In the genomic region with DNA sequence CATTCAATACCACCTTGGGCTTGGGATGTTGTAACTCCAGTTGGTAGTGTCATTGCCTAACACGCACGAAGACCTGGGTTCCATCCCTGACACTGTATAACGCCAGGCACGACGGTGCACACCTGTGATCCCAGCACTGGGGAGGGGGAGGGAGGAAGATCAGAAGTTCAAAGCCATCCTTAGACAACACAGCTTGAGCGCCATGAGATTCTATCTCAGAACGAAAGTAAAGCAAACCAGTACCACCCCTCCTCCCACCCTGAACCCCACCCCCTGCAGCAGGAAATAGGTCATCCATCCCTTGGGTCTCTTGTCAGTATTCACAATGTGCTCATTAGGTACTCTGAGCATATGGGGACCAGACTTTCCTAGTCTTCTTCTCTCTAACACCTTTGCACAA, we compare ENCODE assay signal across 12 mouse cellular contexts.
DNase-seq lines count a peak whose midpoint lies in the region; ATAC-seq and TF ChIP-seq lines count a peak whose summit lies in the region.
"Had no signal": no experiment of that assay in that cellular context is flagged by ENCODE, and none has a peak within 500 bp of the region (broad histone marks: within the 10 kb centered on the region; RNA-seq: fewer than 3 reads in every experiment).

No protein-coding gene starts in this region.

- peaks cover 4% of the 10 kb centered on the region; the same call in 1 of the 2 replicates for H3K27me3 ChIP-seq in hindbrain, embryonic 10.5 days (ENCODE audit: insufficient read depth, poor library complexity, severe bottlenecking)
- H3K27me3 ChIP-seq in hindbrain, embryonic 13.5 days, result no peaks in the 10 kb centered on the region
- no peaks in the 10 kb centered on the region for H3K27me3 ChIP-seq in hindbrain, embryonic 16.5 days (replicated peaks; ENCODE audit: control insufficient read depth, insufficient read depth, low read length)
- no peaks in the 10 kb centered on the region for H3K27me3 ChIP-seq in stomach, postnatal 0 days (ENCODE audit: control insufficient read depth, insufficient read depth, low read length)
- no peaks in the 10 kb centered on the region; the same call in 1 of the 2 replicates for H3K27me3 ChIP-seq in liver, embryonic 12.5 days (replicated peaks)
- H3K27me3 ChIP-seq: neural tube, embryonic 12.5 days had no signal

- H3K4me2 ChIP-seq in hindbrain, embryonic 13.5 days, result no peak overlapping the region
- H3K4me2 ChIP-seq in hindbrain, embryonic 16.5 days (ENCODE audit: low read length), result no peak overlapping the region
- no peak overlapping the region for H3K4me2 ChIP-seq in stomach, postnatal 0 days (replicated peaks; ENCODE audit: low read depth)
- no peak overlapping the region for H3K4me2 ChIP-seq in liver, embryonic 12.5 days
- H3K4me2 ChIP-seq: liver, embryonic 11.5 days; neural tube, embryonic 12.5 days had no signal

- intact Hi-C loops in heart, postnatal 25 days (cut with DNase I), result no loop called here

- no peak overlapping the region for H3K4me3 ChIP-seq in hindbrain, embryonic 10.5 days
- no peak overlapping the region for H3K4me3 ChIP-seq in hindbrain, embryonic 13.5 days
- H3K4me3 ChIP-seq in hindbrain, embryonic 16.5 days (ENCODE audit: low read length), result no peak overlapping the region
- H3K4me3 ChIP-seq in stomach, postnatal 0 days (ENCODE audit: low read depth, low read length), result no peak overlapping the region
- no peak overlapping the region for H3K4me3 ChIP-seq in liver, embryonic 12.5 days
- H3K4me3 ChIP-seq: neural tube, embryonic 12.5 days had no signal

- H3K9ac ChIP-seq in hindbrain, embryonic 13.5 days, result no peak overlapping the region
- H3K9ac ChIP-seq in hindbrain, embryonic 16.5 days (ENCODE audit: low read depth, low read length), result no peak overlapping the region
- no peak overlapping the region for H3K9ac ChIP-seq in stomach, postnatal 0 days (ENCODE audit: low read length)
- H3K9ac ChIP-seq in liver, embryonic 12.5 days, result no peak overlapping the region
- H3K9ac ChIP-seq: neural tube, embryonic 12.5 days had no signal

- no peak for DNase-seq in hindbrain, embryonic 10.5 days (ENCODE audit: low spot score)
- peak; percentile 68 for DNase-seq in CD4-positive helper T cell, adult 2 months (ENCODE audit: low read depth, low spot score)
- peak; percentile 15 for DNase-seq in stomach, postnatal 0 days (ENCODE audit: low spot score)
- no peak for DNase-seq in heart, postnatal 25 days (ENCODE audit: low spot score)
- DNase-seq: kidney, postnatal 10 days had no signal

- peaks cover 26% of the 10 kb centered on the region for H3K4me1 ChIP-seq in hindbrain, embryonic 10.5 days (replicated peaks)
- H3K4me1 ChIP-seq in hindbrain, embryonic 13.5 days (replicated peaks), result peaks cover 9% of the 10 kb centered on the region
- H3K4me1 ChIP-seq in hindbrain, embryonic 16.5 days (ENCODE audit: control insufficient read depth, insufficient read depth, low read depth, low read length), result no peaks in the 10 kb centered on the region; the same call in 1 of the 2 replicates
- 0 out of 2 replicates have a peak, but pooled peaks cover 4% of the 10 kb centered on the region for H3K4me1 ChIP-seq in stomach, postnatal 0 days (replicated peaks; ENCODE audit: control insufficient read depth, insufficient read depth)
- H3K4me1 ChIP-seq in liver, embryonic 12.5 days, result peaks cover 41% of the 10 kb centered on the region

- no peak for ATAC-seq in hindbrain, embryonic 13.5 days (ENCODE audit: low FRiP score)
- ATAC-seq in hindbrain, embryonic 16.5 days, result 0 out of 2 replicates have a peak, but pooled peaks have one; percentile 24
- no peak for ATAC-seq in stomach, postnatal 0 days (ENCODE audit: low FRiP score, low TSS enrichment)
- no peak for ATAC-seq in liver, embryonic 12.5 days
- no peak for ATAC-seq in monocyte, adult 5-6 weeks (replicated peaks; ENCODE audit: insufficient number of reproducible peaks, low FRiP score, low TSS enrichment, poor library complexity, severe bottlenecking)
- ATAC-seq: lung, postnatal 0 days had no signal

- WGBS in hindbrain, embryonic 10.5 days, result 88% methylated on average over 7 of the region's 7 CpGs
- 84% methylated on average over 7 of the region's 7 CpGs for WGBS in hindbrain, embryonic 13.5 days
- WGBS in hindbrain, embryonic 16.5 days, result 89% methylated on average over 7 of the region's 7 CpGs
- 85% methylated on average over 7 of the region's 7 CpGs for WGBS in stomach, postnatal 0 days
- WGBS in liver, embryonic 12.5 days (ENCODE audit: insufficient replicate concordance), result 69% methylated on average over 7 of the region's 7 CpGs

- H3K27ac ChIP-seq in hindbrain, embryonic 10.5 days, result peak overlapping the region; percentile 79
- no peak overlapping the region for H3K27ac ChIP-seq in hindbrain, embryonic 13.5 days
- H3K27ac ChIP-seq in hindbrain, embryonic 16.5 days (ENCODE audit: low read depth, low read length), result no peak overlapping the region; the same call in 1 of the 2 replicates
- peak overlapping the region; percentile 70 for H3K27ac ChIP-seq in stomach, postnatal 0 days (replicated peaks)
- no peak overlapping the region for H3K27ac ChIP-seq in liver, embryonic 12.5 days
- H3K27ac ChIP-seq: neural tube, embryonic 12.5 days had no signal

- no peak for TF ChIP-seq CTCF in stomach, postnatal 0 days (IDR thresholded peaks at IDR 0.05; ENCODE audit: low read depth)

- no peak for TF ChIP-seq EP300 in stomach, postnatal 0 days (optimal IDR thresholded peaks at IDR 0.05)

- no peaks in the 10 kb centered on the region for H3K9me3 ChIP-seq in hindbrain, embryonic 10.5 days
- H3K9me3 ChIP-seq in hindbrain, embryonic 13.5 days, result no peaks in the 10 kb centered on the region
- no peaks in the 10 kb centered on the region for H3K9me3 ChIP-seq in hindbrain, embryonic 16.5 days (ENCODE audit: control insufficient read depth, low read length)
- H3K9me3 ChIP-seq in stomach, postnatal 0 days (ENCODE audit: control insufficient read depth, low read length), result no peaks in the 10 kb centered on the region
- H3K9me3 ChIP-seq in liver, embryonic 12.5 days (replicated peaks), result no peaks in the 10 kb centered on the region
- H3K9me3 ChIP-seq: neural tube, embryonic 12.5 days had no signal

- H3K36me3 ChIP-seq in hindbrain, embryonic 10.5 days, result no peaks in the 10 kb centered on the region
- no peaks in the 10 kb centered on the region for H3K36me3 ChIP-seq in hindbrain, embryonic 13.5 days
- H3K36me3 ChIP-seq in hindbrain, embryonic 16.5 days (ENCODE audit: control insufficient read depth, insufficient read depth, low read length), result no peaks in the 10 kb centered on the region
- no peaks in the 10 kb centered on the region for H3K36me3 ChIP-seq in stomach, postnatal 0 days (ENCODE audit: control insufficient read depth, insufficient read depth, low read length)
- no peaks in the 10 kb centered on the region for H3K36me3 ChIP-seq in liver, embryonic 12.5 days
- H3K36me3 ChIP-seq: neural tube, embryonic 12.5 days had no signal

Comparison
In these comparisons a context has a peak if more than half of its experiments do, and no peak if none do; other contexts are left out.
1. H3K27ac ChIP-seq: peak in hindbrain, embryonic 10.5 days (single experiment) and stomach, postnatal 0 days (single experiment); none in hindbrain, embryonic 13.5 days (single experiment), hindbrain, embryonic 16.5 days (single experiment) and liver, embryonic 12.5 days (single experiment).
2. DNase-seq: peak in CD4-positive helper T cell, adult 2 months (single experiment) and stomach, postnatal 0 days (single experiment); none in hindbrain, embryonic 10.5 days (single experiment) and heart, postnatal 25 days (single experiment).